Mouse (Mus musculus) spleen, adult 2 months (tissue): ENCODE measurements around the gene Tle3. TPM values are rescaled to one million over a fixed set of nuclear protein-coding genes. Genes with fewer than 3 reads are reported as not detected.

Source experiments
- DNase-seq, 2 experiments: peaks; one replicate each; pipeline versions ENCODE4 v3.0.0 to v3.0.0-alpha.2; 2012 to 2021; ENCODE audit warnings: low spot score in 2 of 2, low read depth in 1 of 2
- H3K27ac ChIP-seq: fragments of 200-500 bp; 2 replicates; pipeline ENCODE4 v1.5.1; 2012; ENCODE audit warnings: low read length, inconsistent platforms; ENCODE audit not compliant: insufficient read depth
- H3K27me3 ChIP-seq: fragments of 200-500 bp; 2 replicates; pipeline ENCODE4 v1.6.1; 2012; ENCODE audit warnings: mild to moderate bottlenecking, moderate library complexity, low read length, inconsistent platforms; ENCODE audit not compliant: control insufficient read depth, insufficient read depth
- H3K36me3 ChIP-seq: fragments of 200-500 bp; 2 replicates; pipeline ENCODE4 v1.6.1; 2012; ENCODE audit warnings: mild to moderate bottlenecking, low read length, inconsistent platforms; ENCODE audit not compliant: control insufficient read depth, insufficient read depth
- H3K4me1 ChIP-seq: fragments of 200-500 bp; 2 replicates; pipeline ENCODE4 v1.6.1; 2011; ENCODE audit warnings: inconsistent platforms; ENCODE audit not compliant: control insufficient read depth, insufficient read depth, insufficient read length
- H3K4me3 ChIP-seq: fragments of 200-500 bp; 2 replicates; pipeline ENCODE4 v1.5.1; 2011; ENCODE audit warnings: mild to moderate bottlenecking, inconsistent platforms; ENCODE audit not compliant: insufficient read depth, insufficient read length; ENCODE audit errors: extremely low read depth
- CTCF ChIP-seq: fragments of 200-500 bp; IDR thresholded peaks from 2 replicates; pipeline ENCODE4 v1.5.1; 2011; ENCODE audit warnings: mild to moderate bottlenecking, inconsistent platforms; ENCODE audit not compliant: insufficient read depth, insufficient read length, insufficient replicate concordance; ENCODE audit errors: extremely low read depth
- POLR2A ChIP-seq: fragments of 200-500 bp; IDR thresholded peaks from 2 replicates; pipeline ENCODE4 v1.6.1; 2011; ENCODE audit warnings: low read depth, low read length, inconsistent platforms
- WGBS: fragments of 180-500 bp; shearing (Covaris S2); methylation state at CpG from one replicate; pipeline ENCODE4 v1.1.7; 2018; 5-methylcytosine and 5-hydroxymethylcytosine counted together
- polyA plus RNA-seq: library from polyadenylated mRNA; depleted of rRNA; stranded (reverse); fragments of >200 nt; gene quantifications from 2 replicates; pipeline ENCODE4 v1.2.3, GENCODE M21; 2012

The Tle3 gene
- polyA plus RNA-seq, 1 experiment: 85.4 TPM

GRCm38 (mm10) chr9:61381063-61381408 lies 8.9 kb downstream of the Tle3 start:
- Histone ChIP-seq H3K36me3 (peaks cover 10% of the 10 kb centered on the region), H3K27ac (no peak overlapping the region), H3K4me3 (no peak overlapping the region), H3K27me3 (no peaks in the 10 kb centered on the region), H3K4me1 (peaks cover 36% of the 10 kb centered on the region; the same call in 1 of the 2 replicates)
- no peak for DNase-seq
- no peak for TF ChIP-seq CTCF
- TF ChIP-seq POLR2A: no peak
- 82% methylated on average over 2 of the region's 2 CpGs for WGBS

- Histone ChIP-seq H3K27me3 (no peaks in the 10 kb centered on the region), H3K27ac (no peak overlapping the region), H3K4me1 (peaks cover 40% of the 10 kb centered on the region; the same call in 1 of the 2 replicates), H3K36me3 (peaks cover 7% of the 10 kb centered on the region), H3K4me3 (no peak overlapping the region)
- no peak for TF ChIP-seq CTCF
- TF ChIP-seq POLR2A: no peak
- no peak for DNase-seq
- WGBS: 82% methylated on average over 3 of the region's 3 CpGs
These were observed 9.3 kb downstream of the Tle3 start for GRCm38 (mm10) chr9:61381445-61381844.

GRCm38 (mm10) chr9:61382595-61383186 lies 10.5 kb downstream of the Tle3 start:
- H3K36me3 ChIP-seq: peaks cover 7% of the 10 kb centered on the region
- H3K4me1 ChIP-seq: peaks cover 39% of the 10 kb centered on the region
- H3K27me3 ChIP-seq: no peaks in the 10 kb centered on the region
- no peak overlapping the region for H3K4me3 ChIP-seq
- WGBS: 76% methylated on average over 8 of the region's 8 CpGs
- TF ChIP-seq CTCF (no peak), POLR2A (no peak)
- DNase-seq: no peak
- no peak overlapping the region for H3K27ac ChIP-seq

- Histone ChIP-seq H3K4me1 (peaks cover 53% of the 10 kb centered on the region), H3K36me3 (peaks cover 4% of the 10 kb centered on the region), H3K27me3 (no peaks in the 10 kb centered on the region), H3K4me3 (no peak overlapping the region), H3K27ac (no peak overlapping the region)
- no peak for TF ChIP-seq POLR2A
- DNase-seq: no peak
- WGBS: 86% methylated on average over 6 of the region's 6 CpGs
These were observed 11.9 kb downstream of the Tle3 start for GRCm38 (mm10) chr9:61384101-61384500.

- Histone ChIP-seq H3K27ac (no peak overlapping the region), H3K4me1 (peaks cover 51% of the 10 kb centered on the region), H3K4me3 (no peak overlapping the region), H3K36me3 (peaks cover 4% of the 10 kb centered on the region), H3K27me3 (no peaks in the 10 kb centered on the region)
- TF ChIP-seq POLR2A (no peak), CTCF (no peak)
- DNase-seq: no peak
- 68% methylated on average over 16 of the region's 16 CpGs for WGBS
These were observed 12.7 kb downstream of the Tle3 start for GRCm38 (mm10) chr9:61384646-61385443.

- TF ChIP-seq POLR2A: no peak
- TF ChIP-seq CTCF: no peak
- Histone ChIP-seq H3K4me3 (no peak overlapping the region), H3K27ac (no peak overlapping the region), H3K36me3 (peaks cover 4% of the 10 kb centered on the region), H3K4me1 (peaks cover 48% of the 10 kb centered on the region), H3K27me3 (no peaks in the 10 kb centered on the region)
- 13% methylated on average over 8 of the region's 8 CpGs for WGBS
- DNase-seq: peak; percentile 42 to 74
These were observed 13.6 kb downstream of the Tle3 start for GRCm38 (mm10) chr9:61385753-61386152.

GRCm38 (mm10) chr9:61386314-61386713 lies 14.1 kb downstream of the Tle3 start:
- no peak overlapping the region for H3K4me3 ChIP-seq
- H3K27ac ChIP-seq: no peak overlapping the region
- peaks cover 4% of the 10 kb centered on the region for H3K36me3 ChIP-seq
- H3K4me1 ChIP-seq: peaks cover 48% of the 10 kb centered on the region
- TF ChIP-seq POLR2A (no peak), CTCF (no peak)
- DNase-seq: no peak
- WGBS: 98% methylated on average over 2 of the region's 2 CpGs
- no peaks in the 10 kb centered on the region for H3K27me3 ChIP-seq
